Mouse (Mus musculus) WW6 (cell line): Measurements from ENCODE around the gene Simc1.

Experiments used
- DNase-seq: peaks from one replicate; pipeline ENCODE4 v3.0.0-alpha.2; 2013; ENCODE audit warnings: low read depth, low spot score

Simc1 gene

GRCm38 (mm10) chr13:54548036-54548435, 44.5 kb downstream of the Simc1 start:
- no peak for DNase-seq

GRCm38 (mm10) chr13:54556176-54556575, 52.6 kb downstream of the Simc1 start:
- DNase-seq: no peak

GRCm38 (mm10) chr13:54556796-54557195, 53.2 kb downstream of the Simc1 start:
- no peak for DNase-seq

GRCm38 (mm10) chr13:54557652-54558051, 54.1 kb downstream of the Simc1 start:
- no peak for DNase-seq

- no peak for DNase-seq
Observed at GRCm38 (mm10) chr13:54559656-54560055, 56.1 kb downstream of the Simc1 start.

GRCm38 (mm10) chr13:54560608-54561007, 57.0 kb downstream of the Simc1 start:
- DNase-seq: no peak

GRCm38 (mm10) chr13:54562562-54562961, 59.0 kb downstream of the Simc1 start:
- no peak for DNase-seq

- DNase-seq: no peak
Observed at GRCm38 (mm10) chr13:54564232-54565200, 60.9 kb downstream of the Simc1 start.

- peak; percentile 83 for DNase-seq
Observed at GRCm38 (mm10) chr13:54565201-54565581, 61.6 kb downstream of the Simc1 start, which contains the start of gene 4833439L19Rik. Gene 4833439L19Rik (minus strand): TSS chr13:54565435.

- peak; percentile 61 for DNase-seq
Observed at GRCm38 (mm10) chr13:54565594-54566345, 62.2 kb downstream of the Simc1 start.

- peak; percentile 40 for DNase-seq
Observed at GRCm38 (mm10) chr13:54568380-54568779, 64.8 kb downstream of the Simc1 start.

GRCm38 (mm10) chr13:54569282-54569681, 65.7 kb downstream of the Simc1 start:
- no peak for DNase-seq

GRCm38 (mm10) chr13:54570736-54571135, 67.2 kb downstream of the Simc1 start:
- DNase-seq: no peak

GRCm38 (mm10) chr13:54571637-54572036, 68.1 kb downstream of the Simc1 start:
- no peak for DNase-seq

- DNase-seq: no peak
Observed at GRCm38 (mm10) chr13:54572621-54573020, 69.0 kb downstream of the Simc1 start.

- peak; percentile 40 for DNase-seq
Observed at GRCm38 (mm10) chr13:54574854-54575481, 71.4 kb downstream of the Simc1 start, which contains the start of gene Arl10. Gene Arl10 (plus strand): TSS chr13:54575015.

- DNase-seq: no peak
Observed at GRCm38 (mm10) chr13:54575489-54575888, 71.9 kb downstream of the Simc1 start.

- no peak for DNase-seq
Observed at GRCm38 (mm10) chr13:54577652-54578507, 74.3 kb downstream of the Simc1 start.

GRCm38 (mm10) chr13:54581385-54581784, 77.8 kb downstream of the Simc1 start:
- DNase-seq: no peak

- no peak for DNase-seq
Observed at GRCm38 (mm10) chr13:54582126-54582525, 78.5 kb downstream of the Simc1 start.

GRCm38 (mm10) chr13:54582860-54583259, 79.3 kb downstream of the Simc1 start:
- DNase-seq: no peak
